Mouse (Mus musculus): ENCODE measurements at regions not wholly inside any gene's neighbourhood (a gene's known extent, or its start where the extent isn't known, plus 50 kb on each side); places are given as distances from the start of the nearest gene placed in this dataset.
"Not testable (repeated sequence)": the region's sequence is repeated elsewhere in the genome, so short reads cannot be mapped to it uniquely, and the experiment has no call there.

- in situ Hi-C loops (cut with MboI, MseI), result loop anchor here in 1 of 2 experiments (10.0 kb wide), 1 partner anchor 753 kb away; no protein-coding TSS in a partner anchor
Measured at GRCm38 (mm10) chr5:133937967-133938918, 161.3 kb upstream of the Castor2 start.

- in situ Hi-C loops (cut with MboI, MseI), result loop anchor here in 1 of 2 experiments (10.0 kb wide), 1 partner anchor 751 kb away; no protein-coding TSS in a partner anchor
Measured at GRCm38 (mm10) chr5:133935451-133935850, 164.1 kb upstream of the Castor2 start.

- in situ Hi-C loops (cut with MboI, MseI), result loop anchor here in 1 of 2 experiments (10.0 kb wide), 1 partner anchor 750 kb away; no protein-coding TSS in a partner anchor
Measured at GRCm38 (mm10) chr5:133935006-133935405, 164.5 kb upstream of the Castor2 start.

- in situ Hi-C loops (cut with MboI, MseI), result loop anchor here in 1 of 2 experiments (10.0 kb wide), 1 partner anchor 745 kb away; no protein-coding TSS in a partner anchor
Measured at GRCm38 (mm10) chr5:133930101-133930500, 169.4 kb upstream of the Castor2 start.

GRCm38 (mm10) chr5:133927054-133927453, 172.5 kb upstream of the Castor2 start:
- in situ Hi-C loops (cut with MboI, MseI), result no loop called here

GRCm38 (mm10) chr5:133925184-133925900, 174.2 kb upstream of the Castor2 start:
- in situ Hi-C loops (cut with MboI, MseI), result no loop called here

- in situ Hi-C loops (cut with MboI, MseI), result no loop called here
Measured at GRCm38 (mm10) chr5:133922181-133922580, 177.3 kb upstream of the Castor2 start.

- in situ Hi-C loops (cut with MboI, MseI), result no loop called here
Measured at GRCm38 (mm10) chr5:133915734-133916550, 183.6 kb upstream of the Castor2 start.

- in situ Hi-C loops (cut with MboI, MseI), result no loop called here
Measured at GRCm38 (mm10) chr5:133907442-133907841, 192.1 kb upstream of the Castor2 start.

GRCm38 (mm10) chr5:133898025-133898598, 201.4 kb upstream of the Castor2 start:
- in situ Hi-C loops (cut with MboI, MseI), result no loop called here

- in situ Hi-C loops (cut with MboI, MseI), result no loop called here
Measured at GRCm38 (mm10) chr5:133890728-133891127, 208.8 kb upstream of the Castor2 start.

GRCm38 (mm10) chr5:133889841-133890240, 209.7 kb upstream of the Castor2 start:
- in situ Hi-C loops (cut with MboI, MseI), result no loop called here

- in situ Hi-C loops (cut with MboI, MseI), result no loop called here
Measured at GRCm38 (mm10) chr5:133885507-133885906, 214.0 kb upstream of the Castor2 start.

GRCm38 (mm10) chr5:133885016-133885415, 214.5 kb upstream of the Castor2 start:
- in situ Hi-C loops (cut with MboI, MseI), result no loop called here

GRCm38 (mm10) chr5:133884593-133884992, 214.9 kb upstream of the Castor2 start:
- in situ Hi-C loops (cut with MboI, MseI), result no loop called here

GRCm38 (mm10) chr5:133844483-133844882, 255.0 kb upstream of the Castor2 start:
- in situ Hi-C loops (cut with MboI, MseI), result no loop called here

GRCm38 (mm10) chr5:133842059-133842706, 257.3 kb upstream of the Castor2 start:
- in situ Hi-C loops (cut with MboI, MseI), result not testable (repeated sequence)

GRCm38 (mm10) chr5:133838286-133838685, 261.2 kb upstream of the Castor2 start:
- in situ Hi-C loops (cut with MboI, MseI), result no loop called here

- in situ Hi-C loops (cut with MboI, MseI), result no loop called here
Measured at GRCm38 (mm10) chr5:133833217-133833616, 266.3 kb upstream of the Castor2 start.

- in situ Hi-C loops (cut with MboI, MseI), result no loop called here
Measured at GRCm38 (mm10) chr5:133828226-133828625, 271.3 kb upstream of the Castor2 start.

All from T-helper 17 cell (primary cell).